Mouse (Mus musculus) cerebellum, adult 2 months (tissue): ENCODE data around the gene Cars. TPM values are rescaled to one million over a fixed set of nuclear protein-coding genes. Genes with fewer than 3 reads are reported as not detected.

ENCODE experiments used
- DNase-seq, 2 experiments: peaks; one replicate each; pipeline ENCODE4 v3.0.0; 2021
- H3K27ac ChIP-seq: fragments of 200-500 bp; 2 replicates; pipeline ENCODE4 v1.5.1; 2012; ENCODE audit warnings: low read length, control low read depth, inconsistent platforms; ENCODE audit not compliant: insufficient read depth
- H3K27me3 ChIP-seq: fragments of 200-500 bp; 2 replicates; pipeline ENCODE4 v1.6.1; 2012; ENCODE audit warnings: inconsistent platforms, mild to moderate bottlenecking, low read length, moderate library complexity; ENCODE audit not compliant: control insufficient read depth, insufficient read depth
- H3K4me1 ChIP-seq: fragments of 200-500 bp; 2 replicates; pipeline ENCODE4 v1.6.1; 2011; ENCODE audit warnings: low read length; ENCODE audit not compliant: control insufficient read depth, insufficient read depth
- H3K4me3 ChIP-seq: fragments of 200-500 bp; replicated peaks from 2 replicates; pipeline ENCODE3; 2011; ENCODE audit warnings: mild to moderate bottlenecking, low read depth, low read length, control low read depth; ENCODE audit not compliant: insufficient read depth
- CTCF ChIP-seq: fragments of 200-500 bp; IDR thresholded peaks from 2 replicates; pipeline ENCODE4 v1.5.1; 2011; ENCODE audit warnings: low read depth, mild to moderate bottlenecking, control low read depth, low read length, moderate library complexity, borderline replicate concordance; ENCODE audit not compliant: insufficient read depth
- POLR2A ChIP-seq: fragments of 200-500 bp; IDR thresholded peaks from 2 replicates; pipeline ENCODE4 v1.6.1; 2011; ENCODE audit warnings: low read length, control low read depth, borderline replicate concordance; ENCODE audit not compliant: insufficient read depth
- WGBS: fragments of 180-500 bp; shearing (Covaris S2); methylation state at CpG from one replicate; pipeline ENCODE4 v1.1.7; 2018; 5-methylcytosine and 5-hydroxymethylcytosine counted together
- polyA plus RNA-seq: library from polyadenylated mRNA; depleted of rRNA; stranded (reverse); fragments of >200 nt; gene quantifications from 2 replicates; pipeline ENCODE4 v1.2.3, GENCODE M21; 2012; rRNA removed

The Cars gene
- polyA plus RNA-seq, 1 experiment: 50.1 TPM

GRCm38 (mm10) chr7:143519333-143519732, 80.6 kb downstream of the Cars start:
- DNase-seq: no peak
- no peaks in the 10 kb centered on the region for H3K27me3 ChIP-seq
- H3K4me3 ChIP-seq: no peak overlapping the region
- no peak overlapping the region for H3K27ac ChIP-seq
- H3K4me1 ChIP-seq: no peaks in the 10 kb centered on the region; the same call in 1 of the 2 replicates
- 68% methylated on average over 4 of the region's 4 CpGs for whole genome bisulfite sequencing
- TF ChIP-seq CTCF: no peak
- no peak for TF ChIP-seq POLR2A

DNA sequence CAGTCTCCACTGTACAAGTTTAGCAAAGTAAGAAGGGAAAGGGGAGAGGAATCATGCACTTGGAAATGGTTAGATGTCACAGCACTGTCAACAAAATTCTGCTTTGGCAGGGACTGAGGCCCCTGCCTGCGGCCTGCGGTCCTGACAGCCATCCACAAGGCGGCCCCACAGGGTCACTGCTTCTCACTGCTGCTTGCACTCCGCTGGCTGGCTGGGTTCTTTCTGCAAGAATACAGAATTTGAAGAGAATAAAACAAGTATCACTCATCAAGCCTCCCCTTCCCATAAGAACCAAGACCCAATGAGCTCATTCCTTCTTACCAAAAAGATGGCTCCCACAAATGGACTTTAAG, 85.5 kb downstream of the Cars start:
- TF ChIP-seq CTCF (no peak), POLR2A (no peak)
- no peak overlapping the region for H3K4me3 ChIP-seq
- DNase-seq: no peak
- no peaks in the 10 kb centered on the region; the same call in 1 of the 2 replicates for H3K4me1 ChIP-seq
- no peak overlapping the region for H3K27ac ChIP-seq
- 92% methylated on average over 4 of the region's 4 CpGs for WGBS
- H3K27me3 ChIP-seq: no peaks in the 10 kb centered on the region

- WGBS: 83% methylated on average over 10 of the region's 10 CpGs
- Histone ChIP-seq H3K4me3 (no peak overlapping the region), H3K27me3 (no peaks in the 10 kb centered on the region), H3K4me1 (no peaks in the 10 kb centered on the region; the same call in 1 of the 2 replicates), H3K27ac (no peak overlapping the region)
- DNase-seq: no peak
- TF ChIP-seq CTCF (no peak), POLR2A (no peak)
These were observed 86.0 kb downstream of the Cars start for GRCm38 (mm10) chr7:143513763-143514415.

DNA sequence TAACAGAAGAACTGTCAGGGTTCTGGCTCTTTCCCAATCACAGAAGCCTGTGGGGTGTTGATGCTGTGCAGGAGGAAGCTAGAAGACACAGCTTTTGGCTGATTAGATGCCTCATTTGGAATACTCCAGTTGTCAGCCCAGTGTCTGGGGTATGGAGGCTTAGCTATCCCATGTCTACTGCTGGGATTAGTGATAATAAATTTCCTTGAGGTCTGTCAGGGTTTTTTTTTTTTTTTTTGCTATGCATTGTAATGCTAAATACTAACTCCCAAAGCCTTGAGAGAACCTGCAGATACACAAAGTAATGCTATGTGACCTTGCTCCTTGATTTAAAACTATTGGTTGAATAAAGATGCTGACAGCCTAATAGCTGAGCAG, 88.6 kb downstream of the Cars start:
- H3K27ac ChIP-seq: no peak overlapping the region
- DNase-seq: no peak
- H3K4me3 ChIP-seq: no peak overlapping the region
- H3K27me3 ChIP-seq: no peaks in the 10 kb centered on the region
- no peak for TF ChIP-seq POLR2A
- TF ChIP-seq CTCF: no peak
- no peaks in the 10 kb centered on the region; the same call in 1 of the 2 replicates for H3K4me1 ChIP-seq

GRCm38 (mm10) chr7:143510593-143511334, 89.1 kb downstream of the Cars start:
- Histone ChIP-seq H3K27ac (no peak overlapping the region), H3K4me1 (no peaks in the 10 kb centered on the region; the same call in 1 of the 2 replicates), H3K4me3 (no peak overlapping the region), H3K27me3 (no peaks in the 10 kb centered on the region)
- 89% methylated on average over 3 of the region's 3 CpGs for WGBS
- no peak for DNase-seq
- TF ChIP-seq CTCF (no peak), POLR2A (no peak)

DNA sequence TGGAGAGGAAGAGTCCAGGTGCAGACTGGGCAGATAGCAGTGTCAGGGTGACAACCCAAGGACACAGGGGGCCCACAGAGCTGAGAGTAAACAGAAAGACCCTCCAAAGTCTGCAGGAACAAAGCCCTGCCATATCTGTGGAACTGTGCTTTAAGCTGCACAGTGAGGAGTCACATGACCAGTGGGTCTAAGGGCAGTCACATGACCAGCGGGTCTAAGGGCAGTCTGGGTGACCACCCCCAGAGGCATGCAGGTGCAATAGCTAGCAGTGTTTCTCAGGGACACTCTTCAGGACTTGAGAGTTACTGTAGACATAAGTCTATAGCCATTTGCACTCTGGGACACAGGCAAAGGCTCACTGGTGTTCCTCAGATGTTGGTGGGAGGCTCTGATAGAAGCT, 90.3 kb downstream of the Cars start:
- no peak for DNase-seq
- H3K27me3 ChIP-seq: no peaks in the 10 kb centered on the region
- H3K4me1 ChIP-seq: no peaks in the 10 kb centered on the region
- WGBS: 88% methylated on average over 1 of the region's 1 CpGs
- no peak overlapping the region for H3K27ac ChIP-seq
- TF ChIP-seq CTCF (no peak), POLR2A (no peak)
- no peak overlapping the region for H3K4me3 ChIP-seq

Other genes with a start within 250 kb of the Cars start
- 8.2 and 12.4 TPM in 2 replicates for gene Cdkn1c, start 139.0 kb downstream of the Cars start, polyA plus RNA-seq
- gene Slc22a18, start 126.4 kb downstream of the Cars start, polyA plus RNA-seq: 0.87 and 0.90 TPM in 2 replicates
- not detected in 2 replicates for gene Phlda2, start 96.9 kb downstream of the Cars start, polyA plus RNA-seq
- gene Nap1l4, start 51.0 kb downstream of the Cars start, polyA plus RNA-seq: 164 and 185 TPM in 2 replicates
- 0.05 TPM in 2 replicates for gene Tnfrsf26, start 28.6 kb upstream of the Cars start, polyA plus RNA-seq
- 3.6 and 3.8 TPM in 2 replicates for gene Tnfrsf22, start 49.6 kb upstream of the Cars start, polyA plus RNA-seq
- 1.5 and 3.1 TPM in 2 replicates for gene Tnfrsf23, start 85.8 kb upstream of the Cars start, polyA plus RNA-seq
- 32.4 and 35.6 TPM in 2 replicates for gene Osbpl5, start 156.9 kb upstream of the Cars start, polyA plus RNA-seq
- not detected in 2 replicates for gene Mrgprg, start 166.9 kb upstream of the Cars start, polyA plus RNA-seq
- 4.0 and 4.4 TPM in 2 replicates for gene Mrgpre, start 184.4 kb upstream of the Cars start, polyA plus RNA-seq
- gene Nadsyn1, start 222.8 kb upstream of the Cars start, polyA plus RNA-seq: 10.8 and 12.5 TPM in 2 replicates
- 70.7 and 79.2 TPM in 2 replicates for gene Dhcr7, start 223.1 kb upstream of the Cars start, polyA plus RNA-seq